Mouse (Mus musculus): ENCODE results near the gene Tanc2. TPM values are rescaled to one million over a fixed set of nuclear protein-coding genes. Genes with fewer than 3 reads are reported as not detected.

Tanc2 gene
- total and polyA plus RNA-seq, 2 experiments from 2014 or later, result 5.2 to 25.0 TPM

DNA sequence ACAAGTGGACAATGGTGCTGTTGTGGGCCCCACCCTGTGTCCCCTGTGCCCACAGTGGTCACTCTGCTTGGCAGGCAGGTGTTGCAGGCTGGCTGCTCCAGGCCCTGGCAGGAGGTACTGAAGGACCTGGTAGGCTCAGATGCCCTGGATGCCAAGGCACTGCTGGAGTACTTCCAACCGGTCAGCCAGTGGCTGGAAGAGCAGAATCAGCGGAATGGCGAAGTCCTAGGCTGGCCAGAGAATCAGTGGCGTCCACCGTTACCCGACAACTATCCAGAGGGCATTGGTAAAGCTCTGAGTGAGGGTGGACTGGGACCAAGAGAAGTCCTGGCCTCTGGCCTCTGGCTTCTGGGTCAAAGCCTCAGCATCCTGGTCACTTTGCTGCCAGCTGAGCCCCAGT lies 384.8 kb downstream of the Tanc2 start:
- Histone ChIP-seq H3K9ac (replicated peaks; ENCODE audit: low read depth, low read length) (no peak overlapping the region), H3K4me3 (ENCODE audit: low read depth, low read length) (no peak overlapping the region), H3K4me2 (ENCODE audit: low read depth, low read length) (no peak overlapping the region), H3K4me1 (ENCODE audit: control insufficient read depth, insufficient read depth) (no peaks in the 10 kb centered on the region), H3K9me3 (replicated peaks; ENCODE audit: control insufficient read depth, low read length) (no peaks in the 10 kb centered on the region), H3K27ac (ENCODE audit: low read depth) (no peak overlapping the region), H3K36me3 (replicated peaks; ENCODE audit: control insufficient read depth, insufficient read depth, low read length) (no peaks in the 10 kb centered on the region), H3K27me3 (ENCODE audit: control insufficient read depth, insufficient read depth, low read length) (no peaks in the 10 kb centered on the region; the same call in 1 of the 2 replicates)
- 80% methylated on average over 6 of the region's 6 CpGs for WGBS
- DNase-seq (ENCODE audit: low spot score) (no peak), ATAC-seq (ENCODE audit: insufficient read depth, low read depth) (no peak)
- no peak for TF ChIP-seq EP300 (IDR thresholded peaks at IDR 0.05; ENCODE audit: low read depth)
- TF ChIP-seq CTCF (IDR thresholded peaks at IDR 0.05; ENCODE audit: low read depth), result no peak

GRCm38 (mm10) chr11:105975050-105975449 lies 385.3 kb downstream of the Tanc2 start:
- DNase-seq (ENCODE audit: low spot score), result no peak
- WGBS, result 60% methylated on average over 3 of the region's 3 CpGs

DNA sequence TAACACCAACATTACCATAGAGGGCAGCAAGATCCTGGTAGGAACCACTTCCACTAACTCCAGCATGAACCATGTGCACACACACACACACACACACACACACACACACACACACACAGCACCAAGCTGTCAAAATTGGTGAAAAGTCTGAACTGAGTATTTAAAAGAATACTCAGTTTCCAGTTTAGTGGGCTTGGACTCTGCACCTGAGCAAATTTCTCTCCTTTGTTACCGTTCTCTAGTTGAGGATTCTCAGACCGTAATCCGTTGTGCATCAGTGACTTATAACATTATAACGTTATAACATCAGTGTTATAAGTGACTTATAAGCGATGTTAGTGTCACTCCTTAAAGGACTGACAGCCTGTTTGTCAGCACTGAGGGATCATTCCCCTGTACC lies 385.9 kb downstream of the Tanc2 start:
- TF ChIP-seq CTCF (IDR thresholded peaks at IDR 0.05; ENCODE audit: low read depth) (no peak), EP300 (IDR thresholded peaks at IDR 0.05; ENCODE audit: low read depth) (no peak)
- Histone ChIP-seq H3K9ac (replicated peaks; ENCODE audit: low read depth, low read length) (no peak overlapping the region), H3K4me3 (ENCODE audit: low read depth, low read length) (no peak overlapping the region), H3K27ac (ENCODE audit: low read depth) (no peak overlapping the region), H3K27me3 (ENCODE audit: control insufficient read depth, insufficient read depth, low read length) (no peaks in the 10 kb centered on the region; the same call in 1 of the 2 replicates), H3K36me3 (replicated peaks; ENCODE audit: control insufficient read depth, insufficient read depth, low read length) (no peaks in the 10 kb centered on the region), H3K4me2 (ENCODE audit: low read depth, low read length) (no peak overlapping the region), H3K9me3 (replicated peaks; ENCODE audit: control insufficient read depth, low read length) (no peaks in the 10 kb centered on the region), H3K4me1 (ENCODE audit: control insufficient read depth, insufficient read depth) (no peaks in the 10 kb centered on the region)
- WGBS, result 87% methylated on average over 5 of the region's 5 CpGs
- ATAC-seq (ENCODE audit: insufficient read depth, low read depth) (no peak), DNase-seq (ENCODE audit: low spot score) (no peak)

More at GRCm38 (mm10) chr11:105975050-105975449, 385.3 kb downstream of the Tanc2 start:
- Histone ChIP-seq H3K27ac (ENCODE audit: low read depth) (no peak overlapping the region), H3K36me3 (replicated peaks; ENCODE audit: control insufficient read depth, insufficient read depth, low read length) (no peaks in the 10 kb centered on the region), H3K9ac (replicated peaks; ENCODE audit: low read depth, low read length) (no peak overlapping the region), H3K4me3 (ENCODE audit: low read depth, low read length) (no peak overlapping the region), H3K27me3 (ENCODE audit: control insufficient read depth, insufficient read depth, low read length) (no peaks in the 10 kb centered on the region; the same call in 1 of the 2 replicates), H3K9me3 (replicated peaks; ENCODE audit: control insufficient read depth, low read length) (no peaks in the 10 kb centered on the region), H3K4me1 (ENCODE audit: control insufficient read depth, insufficient read depth) (no peaks in the 10 kb centered on the region), H3K4me2 (ENCODE audit: low read depth, low read length) (no peak overlapping the region)
- ATAC-seq (ENCODE audit: insufficient read depth, low read depth), result no peak
- TF ChIP-seq CTCF (IDR thresholded peaks at IDR 0.05; ENCODE audit: low read depth), result no peak
- no peak for TF ChIP-seq EP300 (IDR thresholded peaks at IDR 0.05; ENCODE audit: low read depth)

- Histone ChIP-seq H3K27me3 (ENCODE audit: control insufficient read depth, insufficient read depth, low read length) (no peaks in the 10 kb centered on the region), H3K27ac (ENCODE audit: low read depth) (no peak overlapping the region), H3K4me3 (ENCODE audit: low read depth, low read length) (no peak overlapping the region), H3K9me3 (replicated peaks; ENCODE audit: control insufficient read depth, low read length) (no peaks in the 10 kb centered on the region), H3K4me1 (ENCODE audit: control insufficient read depth, insufficient read depth) (no peaks in the 10 kb centered on the region), H3K4me2 (ENCODE audit: low read depth, low read length) (no peak overlapping the region), H3K36me3 (replicated peaks; ENCODE audit: control insufficient read depth, insufficient read depth, low read length) (no peaks in the 10 kb centered on the region), H3K9ac (replicated peaks; ENCODE audit: low read depth, low read length) (no peak overlapping the region)
- no peak for TF ChIP-seq CTCF (IDR thresholded peaks at IDR 0.05; ENCODE audit: low read depth)
- TF ChIP-seq EP300 (IDR thresholded peaks at IDR 0.05; ENCODE audit: low read depth), result no peak
- ATAC-seq (ENCODE audit: insufficient read depth, low read depth), result no peak
- DNase-seq (ENCODE audit: low spot score), result no peak
- 68% methylated on average over 2 of the region's 2 CpGs for WGBS
Observed at GRCm38 (mm10) chr11:105978232-105978631, 388.4 kb downstream of the Tanc2 start.

- Histone ChIP-seq H3K4me1 (ENCODE audit: control insufficient read depth, insufficient read depth) (no peaks in the 10 kb centered on the region), H3K27me3 (ENCODE audit: control insufficient read depth, insufficient read depth, low read length) (no peaks in the 10 kb centered on the region), H3K9me3 (replicated peaks; ENCODE audit: control insufficient read depth, low read length) (no peaks in the 10 kb centered on the region), H3K27ac (ENCODE audit: low read depth) (no peak overlapping the region), H3K4me3 (ENCODE audit: low read depth, low read length) (no peak overlapping the region), H3K36me3 (replicated peaks; ENCODE audit: control insufficient read depth, insufficient read depth, low read length) (no peaks in the 10 kb centered on the region), H3K4me2 (ENCODE audit: low read depth, low read length) (no peak overlapping the region), H3K9ac (replicated peaks; ENCODE audit: low read depth, low read length) (no peak overlapping the region)
- whole genome bisulfite sequencing, result 53% methylated on average over 5 of the region's 5 CpGs
- TF ChIP-seq CTCF (IDR thresholded peaks at IDR 0.05; ENCODE audit: low read depth) (no peak), EP300 (IDR thresholded peaks at IDR 0.05; ENCODE audit: low read depth) (no peak)
- ATAC-seq (ENCODE audit: insufficient read depth, low read depth) (no peak), DNase-seq (ENCODE audit: low spot score) (no peak)
Observed at GRCm38 (mm10) chr11:105978634-105979033, 388.8 kb downstream of the Tanc2 start.

Small RNAs within 50 kb of the gene (microRNA-seq; reads per million reads assigned to microRNA genes)
- gene Gm23990, result not detected

Other genes with a start within 250 kb of the Tanc2 start
- gene March10, start 133.3 kb upstream of the Tanc2 start, total RNA-seq (2014; rRNA removed; ENCODE audit: low replicate concordance), result not detected in 2 replicates
- gene March10, start 133.3 kb upstream of the Tanc2 start, polyA plus RNA-seq (2015; fragmentation: Nextera tagmentation; extraction: Ambion mirVana), result not detected in 2 replicates

Measured in heart, postnatal 0 days (tissue).